Mouse (Mus musculus): ENCODE measurements around the gene Dtd1. TPM values are rescaled to one million over a fixed set of nuclear protein-coding genes. Genes with fewer than 3 reads are reported as not detected.

Gene Dtd1
- polyA plus RNA-seq, 1 experiment from 2014 or later: 65.2 TPM

DNA sequence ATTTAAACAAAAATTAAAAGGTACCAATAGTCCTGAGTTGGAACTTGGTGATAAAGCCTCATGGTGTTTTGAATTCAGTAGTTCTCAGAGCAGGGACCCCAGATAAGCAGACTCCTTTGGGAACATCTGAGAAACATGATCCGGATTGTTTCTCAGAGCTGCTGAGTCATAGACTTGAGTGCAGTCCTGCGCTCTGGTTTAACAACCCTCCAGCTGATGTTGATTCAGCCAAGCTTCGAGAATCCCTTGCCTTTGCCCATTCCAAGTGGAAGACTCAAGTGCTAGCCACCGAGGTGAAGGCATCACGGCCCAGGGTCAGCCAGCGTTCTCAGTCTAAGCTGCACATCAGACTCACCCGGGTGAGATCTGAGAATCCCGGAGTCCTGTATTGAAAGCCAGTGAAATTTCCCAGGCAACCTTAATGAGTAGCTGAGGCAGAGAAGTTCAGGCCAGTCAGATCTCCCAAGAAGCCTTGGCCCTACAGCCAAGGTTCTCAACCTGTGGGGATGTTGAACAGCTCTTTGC lies 175.0 kb downstream of the Dtd1 start:
- no peaks in the 10 kb centered on the region for H3K9me3 ChIP-seq (ENCODE audit: control insufficient read depth, low read length)
- H3K36me3 ChIP-seq (ENCODE audit: control insufficient read depth, insufficient read depth, low read length): no peaks in the 10 kb centered on the region
- H3K27me3 ChIP-seq (replicated peaks; ENCODE audit: control insufficient read depth, insufficient read depth, low read length): no peaks in the 10 kb centered on the region
- H3K9ac ChIP-seq (ENCODE audit: low read depth, low read length): no peak overlapping the region
- 80% methylated on average over 8 of the region's 8 CpGs for WGBS
- ATAC-seq (replicated peaks; ENCODE audit: low FRiP score) (no peak), DNase-seq (ENCODE audit: low spot score) (no peak)
- no peaks in the 10 kb centered on the region for H3K4me1 ChIP-seq (replicated peaks; ENCODE audit: control insufficient read depth, insufficient read depth, low read length)
- no peak overlapping the region for H3K4me2 ChIP-seq
- H3K4me3 ChIP-seq (ENCODE audit: low read depth, low read length): no peak overlapping the region
- H3K27ac ChIP-seq (ENCODE audit: low read depth, low read length): no peak overlapping the region

DNA sequence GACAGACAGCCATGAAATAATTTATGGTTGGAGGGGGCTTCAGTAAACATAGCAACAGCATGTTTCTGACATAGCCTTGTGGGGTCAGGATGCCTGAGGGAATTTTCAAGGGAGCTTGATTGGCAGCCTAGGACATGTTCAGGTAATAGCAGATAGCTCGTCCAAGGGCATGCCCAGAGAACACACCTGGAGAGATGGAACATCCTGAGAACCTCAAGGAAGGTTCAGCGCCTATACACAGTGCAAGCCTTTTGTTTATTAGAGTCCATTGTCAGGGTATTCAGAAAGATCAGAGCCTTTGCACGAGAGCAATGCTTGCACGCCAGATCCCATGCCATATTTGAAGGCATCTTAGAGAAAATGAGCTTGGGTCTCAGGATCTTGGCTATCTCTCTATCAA lies 175.9 kb downstream of the Dtd1 start:
- Histone ChIP-seq H3K4me1 (replicated peaks; ENCODE audit: control insufficient read depth, insufficient read depth, low read length) (no peaks in the 10 kb centered on the region), H3K4me3 (ENCODE audit: low read depth, low read length) (no peak overlapping the region), H3K4me2 (no peak overlapping the region), H3K36me3 (ENCODE audit: control insufficient read depth, insufficient read depth, low read length) (no peaks in the 10 kb centered on the region), H3K27me3 (replicated peaks; ENCODE audit: control insufficient read depth, insufficient read depth, low read length) (no peaks in the 10 kb centered on the region), H3K9me3 (ENCODE audit: control insufficient read depth, low read length) (no peaks in the 10 kb centered on the region), H3K27ac (ENCODE audit: low read depth, low read length) (no peak overlapping the region), H3K9ac (ENCODE audit: low read depth, low read length) (no peak overlapping the region)
- DNase-seq (ENCODE audit: low spot score) (no peak), ATAC-seq (replicated peaks; ENCODE audit: low FRiP score) (no peak)
- WGBS: 88% methylated on average over 4 of the region's 4 CpGs

- ATAC-seq (replicated peaks; ENCODE audit: low FRiP score) (no peak), DNase-seq (ENCODE audit: low spot score) (no peak)
- Histone ChIP-seq H3K27ac (ENCODE audit: low read depth, low read length) (no peak overlapping the region), H3K9me3 (ENCODE audit: control insufficient read depth, low read length) (no peaks in the 10 kb centered on the region), H3K4me3 (ENCODE audit: low read depth, low read length) (no peak overlapping the region), H3K4me1 (replicated peaks; ENCODE audit: control insufficient read depth, insufficient read depth, low read length) (no peaks in the 10 kb centered on the region), H3K27me3 (replicated peaks; ENCODE audit: control insufficient read depth, insufficient read depth, low read length) (no peaks in the 10 kb centered on the region), H3K36me3 (ENCODE audit: control insufficient read depth, insufficient read depth, low read length) (no peaks in the 10 kb centered on the region), H3K9ac (ENCODE audit: low read depth, low read length) (no peak overlapping the region), H3K4me2 (no peak overlapping the region)
- WGBS: 76% methylated on average over 7 of the region's 7 CpGs
These were observed 179.6 kb downstream of the Dtd1 start for GRCm38 (mm10) chr2:144779263-144779662.

DNA sequence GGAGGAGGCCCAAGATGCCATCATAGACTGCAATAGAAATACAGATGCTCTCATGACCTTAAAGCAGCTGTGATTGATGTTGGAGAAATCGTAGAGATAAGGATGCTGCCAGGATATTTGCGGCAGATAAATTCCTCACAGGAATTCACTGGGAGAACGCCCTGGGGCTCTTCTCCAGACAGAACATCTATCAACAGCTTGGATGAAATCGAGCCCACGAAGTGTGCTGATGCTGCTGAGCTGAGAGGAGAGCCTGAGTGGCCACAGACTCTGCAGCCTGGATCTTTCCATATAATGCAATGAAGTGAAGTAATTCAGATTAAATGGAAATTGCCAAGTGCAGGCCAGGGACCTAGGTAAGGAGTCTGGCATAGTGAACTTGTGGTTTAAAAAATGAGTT lies 181.0 kb downstream of the Dtd1 start:
- DNase-seq (ENCODE audit: low spot score): no peak
- Histone ChIP-seq H3K27me3 (replicated peaks; ENCODE audit: control insufficient read depth, insufficient read depth, low read length) (no peaks in the 10 kb centered on the region), H3K9me3 (ENCODE audit: control insufficient read depth, low read length) (no peaks in the 10 kb centered on the region)

GRCm38 (mm10) chr2:144781871-144782270 lies 182.2 kb downstream of the Dtd1 start:
- H3K9ac ChIP-seq (ENCODE audit: low read depth, low read length): no peak overlapping the region
- H3K27ac ChIP-seq (ENCODE audit: low read depth, low read length): no peak overlapping the region
- no peak overlapping the region for H3K4me2 ChIP-seq
- no peak overlapping the region for H3K4me3 ChIP-seq (ENCODE audit: low read depth, low read length)
- no peaks in the 10 kb centered on the region for H3K36me3 ChIP-seq (ENCODE audit: control insufficient read depth, insufficient read depth, low read length)
- no peaks in the 10 kb centered on the region for H3K9me3 ChIP-seq (ENCODE audit: control insufficient read depth, low read length)
- H3K27me3 ChIP-seq (replicated peaks; ENCODE audit: control insufficient read depth, insufficient read depth, low read length): no peaks in the 10 kb centered on the region
- no peaks in the 10 kb centered on the region for H3K4me1 ChIP-seq (replicated peaks; ENCODE audit: control insufficient read depth, insufficient read depth, low read length)
- DNase-seq (ENCODE audit: low spot score) (no peak), ATAC-seq (replicated peaks; ENCODE audit: low FRiP score) (no peak)
- WGBS: 53% methylated on average over 3 of the region's 3 CpGs

More for the DNA sequence above, 181.0 kb downstream of the Dtd1 start:
- ATAC-seq (replicated peaks; ENCODE audit: low FRiP score): no peak
- no peak overlapping the region for H3K4me2 ChIP-seq
- no peaks in the 10 kb centered on the region for H3K4me1 ChIP-seq (replicated peaks; ENCODE audit: control insufficient read depth, insufficient read depth, low read length)
- H3K9ac ChIP-seq (ENCODE audit: low read depth, low read length): no peak overlapping the region
- H3K36me3 ChIP-seq (ENCODE audit: control insufficient read depth, insufficient read depth, low read length): no peaks in the 10 kb centered on the region
- WGBS: 39% methylated on average over 5 of the region's 5 CpGs
- no peak overlapping the region for H3K27ac ChIP-seq (ENCODE audit: low read depth, low read length)
- H3K4me3 ChIP-seq (ENCODE audit: low read depth, low read length): no peak overlapping the region

GRCm38 (mm10) chr2:144782481-144782880 lies 182.8 kb downstream of the Dtd1 start:
- Histone ChIP-seq H3K27me3 (replicated peaks; ENCODE audit: control insufficient read depth, insufficient read depth, low read length) (no peaks in the 10 kb centered on the region), H3K9ac (ENCODE audit: low read depth, low read length) (no peak overlapping the region), H3K4me3 (ENCODE audit: low read depth, low read length) (no peak overlapping the region), H3K9me3 (ENCODE audit: control insufficient read depth, low read length) (no peaks in the 10 kb centered on the region), H3K4me2 (no peak overlapping the region), H3K27ac (ENCODE audit: low read depth, low read length) (no peak overlapping the region), H3K36me3 (ENCODE audit: control insufficient read depth, insufficient read depth, low read length) (no peaks in the 10 kb centered on the region), H3K4me1 (replicated peaks; ENCODE audit: control insufficient read depth, insufficient read depth, low read length) (no peaks in the 10 kb centered on the region)
- DNase-seq (ENCODE audit: low spot score) (no peak), ATAC-seq (replicated peaks; ENCODE audit: low FRiP score) (no peak)
- 70% methylated on average over 4 of the region's 4 CpGs for WGBS

DNA sequence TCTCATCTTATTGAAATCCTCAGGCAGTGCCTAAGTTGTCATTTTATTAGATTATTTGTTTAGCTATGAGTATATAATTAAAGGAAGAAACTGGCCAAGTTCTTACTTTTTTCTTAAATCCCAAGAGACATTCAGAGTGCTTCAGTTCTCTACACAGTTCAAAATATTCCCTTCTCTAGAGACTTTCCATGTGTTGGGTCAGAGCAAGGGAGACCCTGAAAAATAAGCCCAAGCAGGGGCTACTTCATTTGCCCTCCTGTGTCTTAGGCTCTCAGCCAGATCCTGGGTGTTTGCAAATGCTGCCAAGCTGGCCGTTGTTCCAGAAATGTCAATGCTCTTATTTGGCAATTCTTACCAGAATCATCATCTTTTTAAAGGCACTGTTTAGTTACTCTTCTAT lies 183.5 kb downstream of the Dtd1 start:
- ATAC-seq (replicated peaks; ENCODE audit: low FRiP score): no peak
- Histone ChIP-seq H3K4me3 (ENCODE audit: low read depth, low read length) (no peak overlapping the region), H3K27me3 (replicated peaks; ENCODE audit: control insufficient read depth, insufficient read depth, low read length) (no peaks in the 10 kb centered on the region), H3K9ac (ENCODE audit: low read depth, low read length) (no peak overlapping the region), H3K27ac (ENCODE audit: low read depth, low read length) (no peak overlapping the region), H3K36me3 (ENCODE audit: control insufficient read depth, insufficient read depth, low read length) (no peaks in the 10 kb centered on the region), H3K4me2 (no peak overlapping the region), H3K9me3 (ENCODE audit: control insufficient read depth, low read length) (no peaks in the 10 kb centered on the region), H3K4me1 (replicated peaks; ENCODE audit: control insufficient read depth, insufficient read depth, low read length) (no peaks in the 10 kb centered on the region)
- DNase-seq (ENCODE audit: low spot score): no peak
- 83% methylated on average over 1 of the region's 1 CpGs for WGBS

DNA sequence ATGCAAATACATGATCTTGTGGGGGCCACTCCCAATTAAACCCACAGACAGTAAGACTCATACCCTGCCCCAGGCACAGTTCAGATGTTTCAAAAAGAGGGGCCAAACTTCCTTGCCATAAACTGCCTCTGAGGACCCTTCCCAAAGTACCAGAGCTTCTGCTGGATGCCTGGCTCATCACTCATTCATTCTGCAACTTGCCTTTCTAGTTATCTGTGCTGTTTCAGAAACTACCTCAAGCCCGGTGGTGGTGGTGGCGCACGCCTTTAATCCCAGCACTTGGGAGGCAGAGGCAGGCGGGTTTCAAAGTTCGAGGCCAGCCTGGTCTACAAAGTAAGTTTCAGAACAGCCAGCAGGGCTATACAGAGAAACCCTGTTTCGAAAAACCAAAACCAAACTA lies 184.1 kb downstream of the Dtd1 start:
- no peaks in the 10 kb centered on the region for H3K36me3 ChIP-seq (ENCODE audit: control insufficient read depth, insufficient read depth, low read length)
- H3K4me1 ChIP-seq (replicated peaks; ENCODE audit: control insufficient read depth, insufficient read depth, low read length): no peaks in the 10 kb centered on the region
- H3K27me3 ChIP-seq (replicated peaks; ENCODE audit: control insufficient read depth, insufficient read depth, low read length): no peaks in the 10 kb centered on the region
- H3K4me3 ChIP-seq (ENCODE audit: low read depth, low read length): no peak overlapping the region
- ATAC-seq (replicated peaks; ENCODE audit: low FRiP score): no peak
- no peak overlapping the region for H3K27ac ChIP-seq (ENCODE audit: low read depth, low read length)
- 87% methylated on average over 6 of the region's 6 CpGs for WGBS
- no peak for DNase-seq (ENCODE audit: low spot score)
- H3K9ac ChIP-seq (ENCODE audit: low read depth, low read length): no peak overlapping the region
- no peaks in the 10 kb centered on the region for H3K9me3 ChIP-seq (ENCODE audit: control insufficient read depth, low read length)
- no peak overlapping the region for H3K4me2 ChIP-seq

GRCm38 (mm10) chr2:144791671-144792294 lies 192.1 kb downstream of the Dtd1 start:
- H3K9me3 ChIP-seq (ENCODE audit: control insufficient read depth, low read length): no peaks in the 10 kb centered on the region
- H3K27ac ChIP-seq (ENCODE audit: low read depth, low read length): no peak overlapping the region
- DNase-seq (ENCODE audit: low spot score) (no peak), ATAC-seq (replicated peaks; ENCODE audit: low FRiP score) (no peak)
- H3K4me2 ChIP-seq: no peak overlapping the region
- no peaks in the 10 kb centered on the region for H3K4me1 ChIP-seq (replicated peaks; ENCODE audit: control insufficient read depth, insufficient read depth, low read length)
- no peak overlapping the region for H3K9ac ChIP-seq (ENCODE audit: low read depth, low read length)
- no peaks in the 10 kb centered on the region for H3K36me3 ChIP-seq (ENCODE audit: control insufficient read depth, insufficient read depth, low read length)
- WGBS: 76% methylated on average over 14 of the region's 14 CpGs
- no peak overlapping the region for H3K4me3 ChIP-seq (ENCODE audit: low read depth, low read length)
- no peaks in the 10 kb centered on the region for H3K27me3 ChIP-seq (replicated peaks; ENCODE audit: control insufficient read depth, insufficient read depth, low read length)
